Mouse (Mus musculus): ENCODE measurements at regions not wholly inside any gene's neighbourhood (a gene's known extent, or its start where the extent isn't known, plus 50 kb on each side); places are given as distances from the start of the nearest gene placed in this dataset.

DNA sequence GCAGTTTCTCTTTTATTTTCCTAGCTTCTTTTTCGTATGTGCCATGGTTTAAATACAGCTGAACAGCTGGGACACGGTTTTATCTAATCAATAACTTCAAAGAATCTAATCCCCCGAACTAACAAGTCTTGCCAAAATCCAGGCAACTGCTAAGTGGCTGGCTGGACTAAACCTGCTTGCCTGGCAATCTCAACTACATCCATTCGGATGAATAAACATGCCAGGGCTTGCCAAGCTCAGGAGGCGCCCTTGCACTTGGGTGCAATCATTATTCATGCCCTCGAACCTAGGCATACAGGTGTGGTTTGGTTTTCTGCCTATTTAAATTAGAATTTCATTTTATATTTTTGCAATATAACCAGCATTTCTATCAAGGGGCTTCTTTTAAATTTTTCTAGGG lies 172.1 kb upstream of the Paip1 start:
- 35% methylated on average over 6 of the region's 6 CpGs for WGBS
- TF ChIP-seq CTCF (IDR thresholded peaks at IDR 0.05; ENCODE audit: low read depth), result no peak
- no peak for TF ChIP-seq EP300 (optimal IDR thresholded peaks at IDR 0.05)
- Histone ChIP-seq H3K9ac (ENCODE audit: low read length) (no peak overlapping the region), H3K27ac (replicated peaks) (no peak overlapping the region), H3K27me3 (ENCODE audit: control insufficient read depth, insufficient read depth, low read length) (no peaks in the 10 kb centered on the region), H3K4me1 (replicated peaks; ENCODE audit: control insufficient read depth, insufficient read depth) (no peaks in the 10 kb centered on the region), H3K4me2 (replicated peaks; ENCODE audit: low read depth) (no peak overlapping the region), H3K4me3 (ENCODE audit: low read depth, low read length) (no peak overlapping the region), H3K36me3 (ENCODE audit: control insufficient read depth, insufficient read depth, low read length) (no peaks in the 10 kb centered on the region), H3K9me3 (ENCODE audit: control insufficient read depth, low read length) (no peaks in the 10 kb centered on the region)
- DNase-seq (ENCODE audit: low spot score) (no peak), ATAC-seq (ENCODE audit: low FRiP score, low TSS enrichment) (no peak)

DNA sequence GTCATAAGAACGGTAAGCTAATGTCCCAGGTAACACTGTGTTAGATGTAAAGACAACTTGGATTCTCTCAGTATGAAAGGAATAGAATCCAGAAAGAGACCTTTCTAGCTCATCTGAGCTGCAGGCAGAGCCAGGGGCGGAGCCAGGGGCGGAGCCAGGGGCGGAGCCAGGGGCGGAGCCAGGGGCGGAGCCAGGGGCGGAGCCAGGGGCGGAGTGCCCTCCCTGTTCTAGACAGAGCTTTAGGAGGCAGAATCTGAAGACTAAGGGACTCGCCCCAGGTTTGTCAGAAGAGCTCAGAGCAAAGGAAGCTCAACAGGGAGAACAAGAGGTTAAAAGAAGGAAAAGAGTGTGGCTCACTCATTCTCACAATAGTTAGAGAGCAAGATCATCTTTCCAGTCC lies 169.9 kb upstream of the Paip1 start:
- Histone ChIP-seq H3K4me3 (ENCODE audit: low read depth, low read length) (no peak overlapping the region), H3K27me3 (ENCODE audit: control insufficient read depth, insufficient read depth, low read length) (no peaks in the 10 kb centered on the region), H3K4me1 (replicated peaks; ENCODE audit: control insufficient read depth, insufficient read depth) (no peaks in the 10 kb centered on the region), H3K4me2 (replicated peaks; ENCODE audit: low read depth) (no peak overlapping the region), H3K27ac (replicated peaks) (no peak overlapping the region), H3K36me3 (ENCODE audit: control insufficient read depth, insufficient read depth, low read length) (no peaks in the 10 kb centered on the region), H3K9ac (ENCODE audit: low read length) (no peak overlapping the region), H3K9me3 (ENCODE audit: control insufficient read depth, low read length) (no peaks in the 10 kb centered on the region)
- DNase-seq (ENCODE audit: low spot score) (no peak), ATAC-seq (ENCODE audit: low FRiP score, low TSS enrichment) (no peak)
- no peak for TF ChIP-seq EP300 (optimal IDR thresholded peaks at IDR 0.05)
- no peak for TF ChIP-seq CTCF (IDR thresholded peaks at IDR 0.05; ENCODE audit: low read depth)
- 62% methylated on average over 9 of the region's 9 CpGs for WGBS

DNA sequence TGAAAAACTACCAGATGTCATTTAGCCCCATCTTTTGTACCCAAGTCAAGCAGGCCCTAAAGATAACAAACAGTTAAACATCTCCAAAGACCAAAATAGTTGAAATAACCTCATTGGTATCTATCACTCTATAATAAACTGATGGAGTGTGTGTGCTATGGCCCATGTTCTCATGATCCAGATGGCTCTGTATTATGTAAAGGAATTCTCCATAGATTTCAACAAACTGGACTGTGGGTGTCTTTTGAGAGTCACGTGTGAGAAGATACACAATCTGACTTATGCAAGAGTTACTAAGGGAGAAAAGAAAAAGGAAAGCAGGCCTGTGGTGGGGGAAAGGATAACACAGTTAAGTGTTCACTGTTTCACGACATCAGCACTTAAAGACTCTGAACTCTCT lies 164.8 kb upstream of the Paip1 start:
- no peak for ATAC-seq (ENCODE audit: low FRiP score, low TSS enrichment)
- Histone ChIP-seq H3K27ac (replicated peaks) (no peak overlapping the region), H3K4me2 (replicated peaks; ENCODE audit: low read depth) (no peak overlapping the region), H3K4me3 (ENCODE audit: low read depth, low read length) (no peak overlapping the region), H3K9me3 (ENCODE audit: control insufficient read depth, low read length) (no peaks in the 10 kb centered on the region), H3K36me3 (ENCODE audit: control insufficient read depth, insufficient read depth, low read length) (no peaks in the 10 kb centered on the region), H3K27me3 (ENCODE audit: control insufficient read depth, insufficient read depth, low read length) (no peaks in the 10 kb centered on the region), H3K4me1 (replicated peaks; ENCODE audit: control insufficient read depth, insufficient read depth) (no peaks in the 10 kb centered on the region), H3K9ac (ENCODE audit: low read length) (no peak overlapping the region)
- TF ChIP-seq CTCF (IDR thresholded peaks at IDR 0.05; ENCODE audit: low read depth) (no peak), EP300 (optimal IDR thresholded peaks at IDR 0.05) (no peak)
- WGBS, result 56% methylated on average over 2 of the region's 2 CpGs
- no peak for DNase-seq (ENCODE audit: low spot score)

DNA sequence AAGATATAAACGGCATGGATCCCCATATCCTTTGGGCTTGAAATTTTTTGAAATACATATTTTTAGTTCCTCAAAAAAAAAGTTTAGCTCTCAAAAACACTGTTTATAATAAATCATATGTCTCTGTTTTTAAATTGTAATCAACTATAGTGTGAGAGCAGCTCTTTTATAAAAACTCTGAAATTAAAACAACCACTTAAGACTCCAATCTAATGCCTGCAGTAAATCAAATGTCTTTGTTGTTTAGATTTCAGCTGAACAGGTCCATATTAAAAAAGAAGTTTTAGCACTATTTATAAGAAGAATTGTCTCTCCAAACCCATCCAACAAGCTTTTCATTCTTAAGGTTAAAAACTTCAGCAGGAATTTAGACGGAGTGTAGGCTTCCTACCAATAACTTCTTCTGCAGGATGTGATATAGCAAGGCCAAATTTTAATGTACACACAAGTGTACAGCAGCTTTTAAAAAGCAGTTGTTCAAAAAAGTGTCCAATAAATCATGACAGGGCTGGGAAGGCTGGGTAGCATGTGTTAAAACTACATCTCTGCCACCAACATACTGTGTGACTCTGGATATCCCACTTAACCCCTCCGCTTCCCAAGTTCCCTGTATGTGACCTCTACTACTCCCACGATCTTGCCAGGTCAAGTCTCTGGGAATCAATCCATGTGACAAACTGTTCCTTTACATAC lies 160.6 kb upstream of the Paip1 start:
- 45% methylated on average over 4 of the region's 4 CpGs for WGBS
- no peak overlapping the region for H3K27ac ChIP-seq (replicated peaks)
- no peak for DNase-seq (ENCODE audit: low spot score)

DNA sequence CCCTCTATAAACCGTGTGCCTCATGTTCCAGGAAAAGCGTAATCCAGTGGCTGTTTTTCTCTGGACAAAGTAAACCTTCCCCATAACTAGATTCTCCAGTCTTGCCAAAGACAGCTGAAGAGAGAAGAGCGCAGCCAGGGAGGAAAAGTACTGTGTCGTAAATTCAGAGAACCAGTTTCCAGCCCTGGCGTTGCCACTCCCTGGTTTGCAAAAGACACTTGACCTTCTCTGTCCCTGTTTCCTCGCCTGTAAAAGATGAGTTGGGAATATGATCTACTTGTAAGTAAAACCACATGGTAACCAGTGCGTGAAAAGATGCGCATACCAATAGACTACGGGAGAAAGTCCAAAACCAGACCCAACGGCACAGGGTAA lies 160.1 kb upstream of the Paip1 start:
- H3K9me3 ChIP-seq (ENCODE audit: control insufficient read depth, low read length), result no peaks in the 10 kb centered on the region
- no peak overlapping the region for H3K27ac ChIP-seq (replicated peaks)
- H3K27me3 ChIP-seq (ENCODE audit: control insufficient read depth, insufficient read depth, low read length), result no peaks in the 10 kb centered on the region
- 57% methylated on average over 10 of the region's 10 CpGs for WGBS
- no peak overlapping the region for H3K9ac ChIP-seq (ENCODE audit: low read length)
- H3K4me1 ChIP-seq (replicated peaks; ENCODE audit: control insufficient read depth, insufficient read depth), result no peaks in the 10 kb centered on the region
- H3K4me2 ChIP-seq (replicated peaks; ENCODE audit: low read depth), result no peak overlapping the region
- ATAC-seq (ENCODE audit: low FRiP score, low TSS enrichment), result no peak
- no peak for DNase-seq (ENCODE audit: low spot score)
- no peaks in the 10 kb centered on the region for H3K36me3 ChIP-seq (ENCODE audit: control insufficient read depth, insufficient read depth, low read length)
- TF ChIP-seq CTCF (IDR thresholded peaks at IDR 0.05; ENCODE audit: low read depth), result no peak
- TF ChIP-seq EP300 (optimal IDR thresholded peaks at IDR 0.05), result no peak
- no peak overlapping the region for H3K4me3 ChIP-seq (ENCODE audit: low read depth, low read length)

More for the DNA sequence above, 160.6 kb upstream of the Paip1 start:
- no peak; the same call in 1 of the 2 replicates for ATAC-seq (ENCODE audit: low FRiP score, low TSS enrichment)
- no peak overlapping the region for H3K4me2 ChIP-seq (replicated peaks; ENCODE audit: low read depth)
- H3K9me3 ChIP-seq (ENCODE audit: control insufficient read depth, low read length), result no peaks in the 10 kb centered on the region
- H3K9ac ChIP-seq (ENCODE audit: low read length), result no peak overlapping the region
- H3K4me1 ChIP-seq (replicated peaks; ENCODE audit: control insufficient read depth, insufficient read depth), result no peaks in the 10 kb centered on the region
- no peaks in the 10 kb centered on the region for H3K36me3 ChIP-seq (ENCODE audit: control insufficient read depth, insufficient read depth, low read length)
- no peak for TF ChIP-seq EP300 (optimal IDR thresholded peaks at IDR 0.05)
- TF ChIP-seq CTCF (IDR thresholded peaks at IDR 0.05; ENCODE audit: low read depth), result no peak
- H3K27me3 ChIP-seq (ENCODE audit: control insufficient read depth, insufficient read depth, low read length), result no peaks in the 10 kb centered on the region
- H3K4me3 ChIP-seq (ENCODE audit: low read depth, low read length), result no peak overlapping the region

DNA sequence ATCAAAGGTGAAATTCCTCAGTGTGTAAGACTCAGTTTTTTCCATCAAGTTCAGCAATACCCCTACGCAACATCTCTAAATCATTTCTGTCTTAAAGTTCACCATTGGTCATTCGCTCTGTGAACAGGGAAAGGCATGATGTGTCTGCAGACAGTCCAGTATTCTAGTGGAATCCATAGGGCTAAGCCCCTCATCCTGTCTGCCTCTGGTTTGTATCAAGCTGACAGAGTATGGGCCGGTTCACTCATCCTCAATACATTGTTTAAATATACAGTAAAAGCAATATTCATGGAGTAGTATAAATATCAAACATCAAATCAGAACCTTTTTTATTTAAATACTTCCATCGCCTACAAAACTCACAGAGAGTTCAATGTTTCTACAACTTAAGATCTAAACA lies 152.9 kb upstream of the Paip1 start:
- DNase-seq (ENCODE audit: low spot score) (no peak), ATAC-seq (ENCODE audit: low FRiP score, low TSS enrichment) (no peak)
- WGBS, result 62% methylated on average over 4 of the region's 4 CpGs
- Histone ChIP-seq H3K27ac (replicated peaks) (no peak overlapping the region), H3K36me3 (ENCODE audit: control insufficient read depth, insufficient read depth, low read length) (no peaks in the 10 kb centered on the region), H3K27me3 (ENCODE audit: control insufficient read depth, insufficient read depth, low read length) (no peaks in the 10 kb centered on the region), H3K4me1 (replicated peaks; ENCODE audit: control insufficient read depth, insufficient read depth) (no peaks in the 10 kb centered on the region), H3K9ac (ENCODE audit: low read length) (no peak overlapping the region), H3K4me3 (ENCODE audit: low read depth, low read length) (no peak overlapping the region), H3K9me3 (ENCODE audit: control insufficient read depth, low read length) (no peaks in the 10 kb centered on the region), H3K4me2 (replicated peaks; ENCODE audit: low read depth) (no peak overlapping the region)
- TF ChIP-seq CTCF (IDR thresholded peaks at IDR 0.05; ENCODE audit: low read depth) (no peak), EP300 (optimal IDR thresholded peaks at IDR 0.05) (no peak)
